Mouse (Mus musculus) liver, embryonic 14.5 days (tissue): ENCODE measurements at regions not wholly inside any gene's neighbourhood (a gene's known extent, or its start where the extent isn't known, plus 50 kb on each side); places are given as distances from the start of the nearest gene placed in this dataset.

Source experiments
- ATAC-seq: fragments of 200-750 bp; cut with Nextera tagmentation; 2 replicates; pipeline ENCODE4 v1.8.0; 2017; ENCODE audit warnings: moderate number of reproducible peaks, mild to moderate bottlenecking, moderate library complexity; ENCODE audit not compliant: insufficient read depth
- DNase-seq, 3 experiments: peaks; one replicate each; pipeline ENCODE4 v3.0.0-alpha.2; 2012 to 2013; ENCODE audit warnings: low read depth in 3 of 3, low spot score in 3 of 3
- H3K27ac ChIP-seq: fragments of 300-500 bp; sonication (generic); 2 replicates; pipeline ENCODE4 v1.5.1; 2014; ENCODE audit warnings: moderate library complexity, mild to moderate bottlenecking, control low read depth, inconsistent platforms
- H3K27me3 ChIP-seq: fragments of 300-500 bp; sonication (generic); 2 replicates; pipeline ENCODE4 v1.6.1; 2014; ENCODE audit warnings: mild to moderate bottlenecking, low read length, moderate library complexity; ENCODE audit not compliant: control insufficient read depth, insufficient read depth
- H3K36me3 ChIP-seq: fragments of 300-500 bp; sonication (generic); replicated peaks from 2 replicates; pipeline ENCODE4 v1.6.1; 2014; ENCODE audit warnings: low read depth; ENCODE audit not compliant: control insufficient read depth, insufficient read depth
- H3K4me1 ChIP-seq, 2 experiments: fragments of 200-500 bp in 1 of 2; fragments of 300-500 bp in 1 of 2; sonication (generic) in 1 of 2; replicated peaks; 2 replicates each; pipeline ENCODE4 v1.6.1; 2012 to 2014; ENCODE audit warnings: antibody characterized with exemption in 1 of 2, inconsistent platforms in 1 of 2, low read length in 1 of 2; ENCODE audit not compliant: control insufficient read depth in 2 of 2, insufficient read depth in 2 of 2
- H3K4me2 ChIP-seq: fragments of 300-500 bp; sonication (generic); 2 replicates; pipeline ENCODE4 v1.6.1; 2014; ENCODE audit warnings: low read depth, mild to moderate bottlenecking, control low read depth, moderate library complexity
- H3K4me3 ChIP-seq, 2 experiments: fragments of 200-500 bp in 1 of 2; fragments of 300-500 bp in 1 of 2; sonication (generic) in 1 of 2; 2 replicates each; pipeline ENCODE4 v1.5.1; 2012 to 2014; ENCODE audit warnings: low read depth in 2 of 2, low read length in 2 of 2, mild to moderate bottlenecking in 2 of 2, control low read depth in 1 of 2, inconsistent platforms in 1 of 2, moderate library complexity in 1 of 2; ENCODE audit not compliant: insufficient read depth in 1 of 2
- H3K9ac ChIP-seq: fragments of 300-500 bp; sonication (generic); replicated peaks from 2 replicates; pipeline ENCODE4 v1.6.1; 2014; ENCODE audit warnings: mild to moderate bottlenecking, control low read depth, moderate library complexity
- H3K9me3 ChIP-seq: fragments of 300-500 bp; sonication (generic); 2 replicates; pipeline ENCODE4 v1.6.1; 2016; ENCODE audit warnings: low read length, mixed read lengths; ENCODE audit not compliant: control insufficient read depth
- CTCF ChIP-seq: IDR thresholded peaks from 2 replicates; pipeline ENCODE4 v1.5.1; 2016; ENCODE audit warnings: antibody characterized with exemption, low read depth, control low read depth
- EP300 ChIP-seq: IDR thresholded peaks from 2 replicates; pipeline ENCODE4 v1.6.1; 2016; ENCODE audit warnings: antibody characterized with exemption, low read depth
- WGBS: fragments of 180-500 bp; shearing (Covaris S2); extraction: QIAGEN DNeasy Blood & Tissue Kit; methylation state at CpG from one replicate; pipeline ENCODE4 v1.1.7; 2014; ENCODE audit not compliant: insufficient replicate concordance; 5-methylcytosine and 5-hydroxymethylcytosine counted together

DNA sequence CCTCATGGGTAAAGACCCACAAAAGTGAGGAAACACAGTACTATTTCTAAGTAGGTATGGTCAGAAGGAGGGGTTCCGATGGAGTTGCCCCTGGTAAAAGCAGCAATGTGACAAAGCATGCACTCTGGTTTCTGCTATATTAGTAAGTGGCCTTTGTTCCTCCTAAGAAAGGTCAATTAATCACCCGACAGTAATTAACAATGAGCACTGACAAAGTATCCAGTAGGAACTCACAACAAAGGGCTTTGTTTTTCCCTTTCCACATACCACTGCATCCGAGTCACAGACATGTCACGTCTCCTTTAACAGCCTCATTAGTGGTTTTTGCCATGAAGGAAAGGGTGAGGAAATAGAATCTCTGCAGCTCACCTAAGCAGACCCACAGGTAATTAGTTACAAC is 206.2 kb downstream of the Lnpk start:
- no peak for DNase-seq
- 59% methylated on average over 4 of the region's 4 CpGs for WGBS
- Histone ChIP-seq H3K36me3 (no peaks in the 10 kb centered on the region), H3K27me3 (no peaks in the 10 kb centered on the region), H3K4me2 (no peak overlapping the region), H3K9ac (no peak overlapping the region), H3K4me3 (no peak overlapping the region), H3K9me3 (no peaks in the 10 kb centered on the region), H3K27ac (no peak overlapping the region), H3K4me1 (no peaks in the 10 kb centered on the region)
- no peak for ATAC-seq
- TF ChIP-seq CTCF, result no peak
- no peak for TF ChIP-seq EP300

DNA sequence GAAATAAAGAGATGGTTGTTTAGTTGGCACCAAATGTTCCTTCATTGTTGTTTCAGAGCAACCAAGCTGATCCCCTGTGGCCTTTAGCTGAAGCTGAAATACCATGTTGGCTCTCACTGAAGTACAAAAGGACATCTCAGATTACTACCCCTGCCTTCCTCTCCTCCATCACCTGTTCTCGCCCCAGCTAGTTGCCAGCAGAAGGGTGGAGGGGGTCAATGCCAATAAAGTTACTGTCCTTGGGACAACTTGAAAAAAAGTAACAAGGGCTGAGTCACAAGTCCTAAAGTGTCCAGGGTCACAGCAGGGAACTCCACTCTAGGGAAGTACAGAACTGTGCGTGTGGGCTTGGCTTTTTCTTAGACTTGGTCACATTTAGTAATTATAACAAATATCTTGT is 216.0 kb downstream of the Lnpk start:
- TF ChIP-seq CTCF (no peak), EP300 (no peak)
- Histone ChIP-seq H3K36me3 (no peaks in the 10 kb centered on the region), H3K9me3 (no peaks in the 10 kb centered on the region), H3K27me3 (no peaks in the 10 kb centered on the region), H3K4me3 (no peak overlapping the region), H3K4me2 (no peak overlapping the region), H3K27ac (no peak overlapping the region), H3K9ac (no peak overlapping the region), H3K4me1 (no peaks in the 10 kb centered on the region)
- ATAC-seq, result no peak
- DNase-seq, result no peak
- WGBS, result 53% methylated on average over 2 of the region's 2 CpGs

DNA sequence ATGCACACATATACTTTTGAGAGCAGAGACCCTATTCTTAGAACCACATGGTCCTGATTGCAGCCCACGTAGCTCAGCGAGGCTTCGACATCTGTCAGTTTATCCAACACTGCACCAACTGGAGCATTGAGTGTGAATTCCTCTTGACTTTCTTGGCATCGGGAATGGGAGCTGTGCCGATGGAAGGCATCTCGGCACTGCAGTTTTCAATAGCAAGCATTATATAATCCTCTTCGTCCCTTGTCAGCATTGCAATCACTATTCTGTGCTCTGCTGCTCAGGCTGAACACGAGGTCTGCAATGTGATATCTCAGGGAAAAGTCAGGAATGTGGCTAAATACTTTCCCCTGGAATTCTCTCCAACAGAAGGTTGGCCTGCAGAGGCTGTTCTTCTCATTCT is 224.6 kb downstream of the Lnpk start:
- Histone ChIP-seq H3K27me3 (no peaks in the 10 kb centered on the region), H3K9ac (no peak overlapping the region), H3K4me3 (no peak overlapping the region), H3K4me1 (no peaks in the 10 kb centered on the region), H3K36me3 (no peaks in the 10 kb centered on the region), H3K9me3 (no peaks in the 10 kb centered on the region), H3K27ac (no peak overlapping the region), H3K4me2 (no peak overlapping the region)
- 63% methylated on average over 8 of the region's 8 CpGs for WGBS
- no peak for ATAC-seq
- TF ChIP-seq CTCF, result no peak
- no peak for TF ChIP-seq EP300
- DNase-seq, result no peak

- no peak overlapping the region for H3K27ac ChIP-seq
- no peak for TF ChIP-seq CTCF
- no peak for TF ChIP-seq EP300
- WGBS, result 62% methylated on average over 6 of the region's 6 CpGs
- no peaks in the 10 kb centered on the region for H3K9me3 ChIP-seq
- no peaks in the 10 kb centered on the region for H3K27me3 ChIP-seq
- H3K36me3 ChIP-seq, result no peaks in the 10 kb centered on the region
- H3K4me1 ChIP-seq, result no peaks in the 10 kb centered on the region
- H3K4me2 ChIP-seq, result no peak overlapping the region
- H3K4me3 ChIP-seq, result no peak overlapping the region
- DNase-seq, result no peak
- no peak for ATAC-seq
- no peak overlapping the region for H3K9ac ChIP-seq
These were observed 229.4 kb downstream of the Lnpk start for GRCm38 (mm10) chr2:74349809-74350208.

- Histone ChIP-seq H3K4me2 (no peak overlapping the region), H3K4me1 (no peaks in the 10 kb centered on the region), H3K27ac (no peak overlapping the region), H3K9me3 (no peaks in the 10 kb centered on the region), H3K36me3 (no peaks in the 10 kb centered on the region), H3K27me3 (no peaks in the 10 kb centered on the region), H3K4me3 (no peak overlapping the region), H3K9ac (no peak overlapping the region)
- DNase-seq, result no peak
- WGBS, result 60% methylated on average over 9 of the region's 9 CpGs
- no peak for ATAC-seq
- TF ChIP-seq EP300 (no peak), CTCF (no peak)
These were observed 272.9 kb downstream of the Lnpk start for GRCm38 (mm10) chr2:74306301-74306700.
